Mouse (Mus musculus) forebrain, embryonic 11.5 days (tissue): ENCODE measurements around the gene Cttnbp2nl. TPM values are rescaled to one million over a fixed set of nuclear protein-coding genes. Genes with fewer than 3 reads are reported as not detected.

Experiments used
- ATAC-seq: fragments of 200-750 bp; cut with Nextera tagmentation; replicated peaks from 2 replicates; pipeline ENCODE4 v1.8.0; 2017; ENCODE audit warnings: moderate TSS enrichment; ENCODE audit not compliant: low FRiP score
- DNase-seq: peaks from one replicate; pipeline ENCODE4 v3.0.0-alpha.2; 2017; ENCODE audit warnings: low spot score
- H3K27ac ChIP-seq: fragments of 300-500 bp; sonication (generic); 2 replicates; pipeline ENCODE4 v1.5.1; 2014; ENCODE audit warnings: low read depth, low read length
- H3K27me3 ChIP-seq: fragments of 300-500 bp; sonication (generic); 2 replicates; pipeline ENCODE4 v1.6.1; 2014; ENCODE audit warnings: mild to moderate bottlenecking, low read length, mixed read lengths; ENCODE audit not compliant: control insufficient read depth, insufficient read depth
- H3K36me3 ChIP-seq: fragments of 300-500 bp; sonication (generic); 2 replicates; pipeline ENCODE4 v1.6.1; 2014; ENCODE audit warnings: mild to moderate bottlenecking, low read length, moderate library complexity, mixed read lengths; ENCODE audit not compliant: control insufficient read depth, insufficient read depth
- H3K4me1 ChIP-seq: fragments of 300-500 bp; sonication (generic); replicated peaks from 2 replicates; pipeline ENCODE4 v1.6.1; 2014; ENCODE audit warnings: low read length, mixed read lengths; ENCODE audit not compliant: control insufficient read depth, insufficient read depth
- H3K4me2 ChIP-seq: fragments of 300-500 bp; sonication (generic); 2 replicates; pipeline ENCODE4 v1.6.1; 2014; ENCODE audit warnings: low read depth, mild to moderate bottlenecking, low read length, moderate library complexity, mixed read lengths; ENCODE audit not compliant: severe bottlenecking
- H3K4me3 ChIP-seq: fragments of 300-500 bp; sonication (generic); 2 replicates; pipeline ENCODE4 v1.5.1; 2014; ENCODE audit warnings: low read depth, low read length
- H3K9ac ChIP-seq: fragments of 300-500 bp; sonication (generic); 2 replicates; pipeline ENCODE4 v1.6.1; 2014; ENCODE audit warnings: low read length
- H3K9me3 ChIP-seq: fragments of 300-500 bp; sonication (generic); 2 replicates; pipeline ENCODE4 v1.6.1; 2016; ENCODE audit warnings: low read length, mixed read lengths; ENCODE audit not compliant: control insufficient read depth
- whole genome bisulfite sequencing: fragments of 180-500 bp; shearing (Covaris S2); extraction: QIAGEN DNeasy Blood & Tissue Kit; methylation state at CpG from one replicate; pipeline ENCODE4 v1.1.7; 2014; 5-methylcytosine and 5-hydroxymethylcytosine counted together
- polyA plus RNA-seq: library from polyadenylated mRNA; unstranded; fragments of >200 nt; fragmentation: Nextera tagmentation; extraction: Ambion mirVana; gene quantifications from 2 replicates; pipeline ENCODE4 v1.2.1, GENCODE M21; 2014

Cttnbp2nl gene
- polyA plus RNA-seq, 1 experiment from 2014 or later: 49.4 TPM

GRCm38 (mm10) chr3:105052171-105052936, 592 bp downstream of the Cttnbp2nl start:
- no peak for DNase-seq

GRCm38 (mm10) chr3:105051103-105051502, 1.8 kb downstream of the Cttnbp2nl start:
- Histone ChIP-seq H3K4me1 (peaks cover 6% of the 10 kb centered on the region), H3K27ac (no peak overlapping the region)
- DNase-seq: peak; percentile 11

More at GRCm38 (mm10) chr3:105052171-105052936, 592 bp downstream of the Cttnbp2nl start:
- H3K27ac ChIP-seq: peak overlapping the region; percentile 74
- H3K4me2 ChIP-seq: peak overlapping the region; percentile 65
- H3K9me3 ChIP-seq: no peaks in the 10 kb centered on the region
- peak overlapping the region; percentile 84 for H3K4me3 ChIP-seq
- H3K4me1 ChIP-seq: peaks cover 6% of the 10 kb centered on the region
- H3K9ac ChIP-seq: peak overlapping the region; percentile 90
- ATAC-seq: peak; percentile 73
- no peaks in the 10 kb centered on the region for H3K36me3 ChIP-seq
- H3K27me3 ChIP-seq: no peaks in the 10 kb centered on the region
- WGBS: under 1% methylated on average over 37 of the region's 37 CpGs

GRCm38 (mm10) chr3:105049848-105050247, 3.1 kb downstream of the Cttnbp2nl start:
- H3K9ac ChIP-seq: no peak overlapping the region
- no peaks in the 10 kb centered on the region for H3K27me3 ChIP-seq
- no peak overlapping the region for H3K27ac ChIP-seq
- no peak overlapping the region for H3K4me3 ChIP-seq
- H3K9me3 ChIP-seq: no peaks in the 10 kb centered on the region
- H3K36me3 ChIP-seq: no peaks in the 10 kb centered on the region
- peak; percentile 43 for DNase-seq
- H3K4me2 ChIP-seq: no peak overlapping the region
- no peak for ATAC-seq
- 89% methylated on average over 6 of the region's 6 CpGs for WGBS
- peaks cover 6% of the 10 kb centered on the region for H3K4me1 ChIP-seq

More at GRCm38 (mm10) chr3:105051103-105051502, 1.8 kb downstream of the Cttnbp2nl start:
- H3K27me3 ChIP-seq: no peaks in the 10 kb centered on the region
- H3K4me2 ChIP-seq: peak overlapping the region; percentile 65; the same call in 1 of the 2 replicates
- no peak for ATAC-seq
- peak overlapping the region; percentile 84; the same call in 1 of the 2 replicates for H3K4me3 ChIP-seq
- H3K36me3 ChIP-seq: no peaks in the 10 kb centered on the region
- H3K9ac ChIP-seq: no peak overlapping the region
- H3K9me3 ChIP-seq: no peaks in the 10 kb centered on the region
- 86% methylated on average over 2 of the region's 2 CpGs for WGBS

GRCm38 (mm10) chr3:105047616-105048015, 5.3 kb downstream of the Cttnbp2nl start:
- Histone ChIP-seq H3K9me3 (no peaks in the 10 kb centered on the region), H3K4me2 (no peak overlapping the region), H3K9ac (no peak overlapping the region), H3K4me3 (no peak overlapping the region), H3K36me3 (no peaks in the 10 kb centered on the region), H3K27ac (no peak overlapping the region), H3K4me1 (peaks cover 6% of the 10 kb centered on the region), H3K27me3 (no peaks in the 10 kb centered on the region)
- no peak for DNase-seq
- WGBS: 86% methylated on average over 8 of the region's 8 CpGs
- no peak for ATAC-seq

- H3K9ac ChIP-seq: no peak overlapping the region
- WGBS: 89% methylated on average over 5 of the region's 5 CpGs
- H3K27ac ChIP-seq: no peak overlapping the region
- H3K9me3 ChIP-seq: no peaks in the 10 kb centered on the region
- H3K4me1 ChIP-seq: peaks cover 6% of the 10 kb centered on the region
- no peaks in the 10 kb centered on the region for H3K27me3 ChIP-seq
- H3K36me3 ChIP-seq: no peaks in the 10 kb centered on the region
- no peak for DNase-seq
- no peak overlapping the region for H3K4me2 ChIP-seq
- ATAC-seq: no peak
- no peak overlapping the region for H3K4me3 ChIP-seq
These were observed 6.1 kb downstream of the Cttnbp2nl start for GRCm38 (mm10) chr3:105046870-105047269.

GRCm38 (mm10) chr3:105043746-105044145, 9.2 kb downstream of the Cttnbp2nl start:
- Histone ChIP-seq H3K9me3 (no peaks in the 10 kb centered on the region), H3K4me3 (no peak overlapping the region), H3K27me3 (no peaks in the 10 kb centered on the region), H3K27ac (no peak overlapping the region), H3K4me1 (no peaks in the 10 kb centered on the region), H3K36me3 (no peaks in the 10 kb centered on the region), H3K9ac (no peak overlapping the region), H3K4me2 (no peak overlapping the region)
- 92% methylated on average over 5 of the region's 5 CpGs for WGBS
- DNase-seq: no peak
- no peak for ATAC-seq

- WGBS: 94% methylated on average over 9 of the region's 9 CpGs
- H3K27ac ChIP-seq: no peak overlapping the region
- ATAC-seq: no peak
- H3K4me3 ChIP-seq: no peak overlapping the region
- no peaks in the 10 kb centered on the region for H3K27me3 ChIP-seq
- no peaks in the 10 kb centered on the region for H3K4me1 ChIP-seq
- H3K4me2 ChIP-seq: no peak overlapping the region
- H3K36me3 ChIP-seq: peaks cover 2% of the 10 kb centered on the region; the same call in 1 of the 2 replicates
- no peak overlapping the region for H3K9ac ChIP-seq
- no peak for DNase-seq
- no peaks in the 10 kb centered on the region for H3K9me3 ChIP-seq
These were observed 11.8 kb downstream of the Cttnbp2nl start for GRCm38 (mm10) chr3:105040983-105041625.

GRCm38 (mm10) chr3:105040002-105040401, 12.9 kb downstream of the Cttnbp2nl start:
- H3K9me3 ChIP-seq: no peaks in the 10 kb centered on the region
- no peak for DNase-seq
- H3K27ac ChIP-seq: no peak overlapping the region
- H3K9ac ChIP-seq: no peak overlapping the region
- no peak overlapping the region for H3K4me3 ChIP-seq
- no peaks in the 10 kb centered on the region for H3K27me3 ChIP-seq
- H3K36me3 ChIP-seq: peaks cover 2% of the 10 kb centered on the region; the same call in 1 of the 2 replicates
- H3K4me1 ChIP-seq: no peaks in the 10 kb centered on the region
- 75% methylated on average over 8 of the region's 8 CpGs for WGBS
- ATAC-seq: no peak
- no peak overlapping the region for H3K4me2 ChIP-seq
